Mouse (Mus musculus): ENCODE measurements at regions not wholly inside any gene's neighbourhood (a gene's known extent, or its start where the extent isn't known, plus 50 kb on each side); places are given as distances from the start of the nearest gene placed in this dataset.

DNA sequence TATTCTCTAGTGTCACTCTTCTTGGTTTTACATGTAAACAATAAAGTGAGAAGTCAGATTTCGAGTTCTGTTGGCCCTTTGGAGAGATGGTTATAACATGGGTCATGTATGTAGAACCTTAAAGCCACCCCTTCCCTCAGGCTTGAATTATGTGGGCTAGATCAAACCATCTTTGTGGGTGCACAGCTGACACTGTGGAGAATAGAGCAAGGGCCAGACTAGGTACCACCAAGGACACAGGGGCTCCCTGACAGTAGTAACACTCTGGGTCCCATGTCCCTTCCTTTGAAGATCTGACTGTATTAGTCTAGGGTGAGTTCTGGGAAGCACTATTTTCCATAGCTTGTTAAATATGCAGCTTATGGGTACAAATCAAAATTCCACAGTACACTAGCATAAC is 156.2 kb downstream of the Fam124b start:
- ATAC-seq (ENCODE audit: low read depth): no peak
- H3K4me1 ChIP-seq (replicated peaks): peaks cover 3% of the 10 kb centered on the region; the same call in 1 of the 2 replicates
- no peak overlapping the region for H3K4me2 ChIP-seq
- H3K4me3 ChIP-seq: no peak overlapping the region
- WGBS: 85% methylated on average over 1 of the region's 1 CpGs
- no peaks in the 10 kb centered on the region for H3K36me3 ChIP-seq
- no peak overlapping the region for H3K27ac ChIP-seq (replicated peaks)
- H3K27me3 ChIP-seq: no peaks in the 10 kb centered on the region
- H3K9me3 ChIP-seq: no peaks in the 10 kb centered on the region
- no peak overlapping the region for H3K9ac ChIP-seq

DNA sequence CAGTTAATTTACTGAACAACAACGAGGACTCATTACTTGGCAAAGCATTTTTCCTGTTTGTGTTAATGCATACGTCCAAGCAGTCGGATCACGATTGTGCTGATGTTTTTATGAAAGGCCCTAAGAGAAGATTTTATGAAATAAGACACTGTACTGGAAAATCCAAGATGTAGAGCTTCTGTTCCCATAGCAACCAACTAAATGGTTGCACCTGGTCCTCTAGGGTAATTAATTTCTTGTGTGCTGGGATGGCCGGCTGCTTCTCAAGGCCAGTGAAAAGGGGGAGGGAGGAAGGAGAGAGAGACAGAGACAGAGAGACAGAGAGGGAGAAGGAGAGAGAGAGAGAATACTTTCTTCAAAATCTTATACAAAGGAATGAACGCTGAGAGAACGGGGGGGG is 156.6 kb downstream of the Fam124b start:
- no peaks in the 10 kb centered on the region for H3K9me3 ChIP-seq
- H3K27me3 ChIP-seq: no peaks in the 10 kb centered on the region
- no peak overlapping the region for H3K4me2 ChIP-seq
- ATAC-seq (ENCODE audit: low read depth): no peak
- peaks cover 3% of the 10 kb centered on the region; the same call in 1 of the 2 replicates for H3K4me1 ChIP-seq (replicated peaks)
- H3K9ac ChIP-seq: no peak overlapping the region
- WGBS: 62% methylated on average over 7 of the region's 7 CpGs
- no peaks in the 10 kb centered on the region for H3K36me3 ChIP-seq
- no peak overlapping the region for H3K4me3 ChIP-seq
- H3K27ac ChIP-seq (replicated peaks): no peak overlapping the region

DNA sequence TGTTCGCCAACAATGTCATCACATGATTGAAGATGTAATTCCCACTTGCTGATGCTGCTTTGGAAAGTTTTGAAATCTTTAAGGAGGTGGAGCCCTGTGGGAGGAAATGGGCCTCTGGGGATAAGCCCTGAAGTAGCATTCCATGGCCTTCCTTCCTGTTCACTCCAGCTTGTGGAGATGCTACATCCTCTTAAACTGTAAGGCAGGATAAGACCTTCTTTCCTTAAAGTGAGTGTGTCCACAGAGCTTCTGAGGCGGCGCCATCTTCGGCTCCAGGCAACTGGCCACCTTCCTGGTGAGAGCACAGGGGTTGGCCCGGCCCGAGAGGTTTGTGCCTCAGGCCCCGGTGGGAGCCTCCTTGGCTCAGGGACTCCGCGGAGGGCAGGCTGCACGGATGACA is 173.1 kb downstream of the Fam124b start:
- Histone ChIP-seq H3K36me3 (no peaks in the 10 kb centered on the region), H3K4me3 (no peak overlapping the region), H3K9ac (no peak overlapping the region), H3K27me3 (no peaks in the 10 kb centered on the region), H3K4me1 (replicated peaks) (no peaks in the 10 kb centered on the region), H3K27ac (replicated peaks) (no peak overlapping the region), H3K4me2 (no peak overlapping the region), H3K9me3 (no peaks in the 10 kb centered on the region)
- no peak for ATAC-seq (ENCODE audit: low read depth)
- WGBS: 90% methylated on average over 10 of the region's 10 CpGs

DNA sequence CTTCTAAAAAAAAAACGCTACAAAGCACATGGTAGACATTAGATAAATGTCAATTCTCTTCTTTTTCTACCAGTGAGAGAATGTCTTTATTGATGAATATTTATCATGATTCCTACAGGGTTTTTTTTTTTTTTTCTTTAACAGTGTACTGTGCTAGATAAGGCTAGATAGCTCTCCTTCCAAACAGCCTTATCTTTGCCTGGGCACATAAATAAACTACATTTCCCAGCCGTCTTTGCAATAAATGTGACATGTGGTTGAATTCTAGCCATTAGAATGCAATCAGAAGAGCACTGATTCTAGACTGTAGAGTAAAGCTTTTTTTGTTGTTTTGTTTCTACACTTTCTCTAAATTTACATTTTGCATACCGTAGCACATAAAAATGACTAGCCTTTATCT is 177.9 kb downstream of the Fam124b start:
- Histone ChIP-seq H3K27ac (replicated peaks) (no peak overlapping the region), H3K4me2 (no peak overlapping the region), H3K4me3 (no peak overlapping the region), H3K4me1 (replicated peaks) (no peaks in the 10 kb centered on the region), H3K27me3 (no peaks in the 10 kb centered on the region), H3K9ac (no peak overlapping the region), H3K36me3 (no peaks in the 10 kb centered on the region), H3K9me3 (no peaks in the 10 kb centered on the region)
- 88% methylated on average over 3 of the region's 3 CpGs for WGBS
- no peak for ATAC-seq (ENCODE audit: low read depth)

DNA sequence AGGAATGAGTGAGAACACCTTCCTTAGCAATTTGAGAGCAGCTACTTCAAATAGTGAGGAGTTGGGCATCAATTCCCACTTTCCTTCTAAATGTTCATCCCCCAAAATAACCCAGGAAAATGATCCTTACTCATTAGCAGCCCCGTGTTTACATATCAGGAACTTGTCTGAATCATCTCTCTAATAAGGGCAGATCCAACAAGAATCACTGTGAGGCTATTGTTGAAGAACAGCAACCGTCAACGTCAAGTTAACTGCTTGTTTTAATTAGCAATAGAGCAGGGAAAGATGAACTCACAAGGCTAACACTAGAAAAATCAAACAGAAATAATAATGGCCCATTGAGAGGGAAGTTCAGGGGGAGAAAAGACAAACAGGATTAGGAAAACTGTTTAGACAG is 178.4 kb downstream of the Fam124b start:
- Histone ChIP-seq H3K4me2 (no peak overlapping the region), H3K9me3 (no peaks in the 10 kb centered on the region), H3K4me1 (replicated peaks) (no peaks in the 10 kb centered on the region), H3K27ac (replicated peaks) (no peak overlapping the region), H3K36me3 (no peaks in the 10 kb centered on the region), H3K4me3 (no peak overlapping the region), H3K27me3 (no peaks in the 10 kb centered on the region), H3K9ac (no peak overlapping the region)
- 78% methylated on average over 3 of the region's 3 CpGs for WGBS
- no peak for ATAC-seq (ENCODE audit: low read depth)

DNA sequence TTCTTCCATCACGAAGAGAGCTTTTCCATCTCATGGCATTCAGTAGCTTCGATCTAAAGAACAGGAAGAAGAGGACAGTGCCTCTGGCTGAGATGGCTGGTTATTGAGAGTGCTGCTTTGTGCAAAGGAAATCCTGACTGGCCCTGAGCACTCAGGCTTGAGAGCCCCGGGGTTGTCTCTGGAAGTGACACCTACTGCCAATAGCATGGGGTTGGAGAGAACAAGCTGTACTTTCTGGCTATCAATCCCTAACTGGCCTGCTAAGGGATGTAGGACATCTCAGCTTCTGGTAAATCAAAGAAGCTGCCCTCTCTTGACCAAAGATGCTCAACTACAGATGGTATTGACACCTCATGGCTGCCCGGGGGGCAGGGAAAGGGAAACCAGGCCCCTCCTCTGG is 178.2 kb upstream of the Serpine2 start:
- H3K9ac ChIP-seq: no peak overlapping the region

DNA sequence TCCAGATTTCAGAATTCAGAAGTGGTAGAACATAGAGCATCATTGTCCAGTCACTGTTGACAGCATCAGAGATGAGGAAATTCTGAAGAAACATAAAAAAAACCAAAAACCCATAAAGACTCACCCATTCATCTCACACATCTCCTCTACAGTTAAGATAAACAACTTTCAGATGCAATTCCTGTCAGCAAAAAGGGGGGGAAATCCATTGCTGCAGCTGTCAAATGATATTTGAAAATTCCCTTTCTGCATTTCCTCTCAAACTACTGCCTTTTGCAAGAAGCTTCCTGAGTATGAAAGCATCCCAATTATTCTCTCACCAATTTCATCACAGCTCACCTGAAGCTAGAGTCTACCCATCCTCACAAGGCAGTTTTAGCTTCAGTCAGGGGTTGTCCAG is 177.1 kb upstream of the Serpine2 start:
- no peak overlapping the region for H3K4me3 ChIP-seq
- ATAC-seq (ENCODE audit: low read depth): no peak
- no peak overlapping the region for H3K4me2 ChIP-seq
- H3K27ac ChIP-seq (replicated peaks): no peak overlapping the region
- no peaks in the 10 kb centered on the region for H3K36me3 ChIP-seq
- peaks cover 8% of the 10 kb centered on the region for H3K4me1 ChIP-seq (replicated peaks)
- no peaks in the 10 kb centered on the region for H3K9me3 ChIP-seq
- no peak overlapping the region for H3K9ac ChIP-seq
- H3K27me3 ChIP-seq: no peaks in the 10 kb centered on the region

More for the DNA sequence above, 178.2 kb upstream of the Serpine2 start:
- Histone ChIP-seq H3K9me3 (no peaks in the 10 kb centered on the region), H3K27me3 (no peaks in the 10 kb centered on the region), H3K27ac (replicated peaks) (no peak overlapping the region), H3K4me1 (replicated peaks) (no peaks in the 10 kb centered on the region), H3K4me3 (no peak overlapping the region), H3K36me3 (no peaks in the 10 kb centered on the region), H3K4me2 (no peak overlapping the region)
- ATAC-seq (ENCODE audit: low read depth): no peak
- WGBS: 85% methylated on average over 4 of the region's 4 CpGs

DNA sequence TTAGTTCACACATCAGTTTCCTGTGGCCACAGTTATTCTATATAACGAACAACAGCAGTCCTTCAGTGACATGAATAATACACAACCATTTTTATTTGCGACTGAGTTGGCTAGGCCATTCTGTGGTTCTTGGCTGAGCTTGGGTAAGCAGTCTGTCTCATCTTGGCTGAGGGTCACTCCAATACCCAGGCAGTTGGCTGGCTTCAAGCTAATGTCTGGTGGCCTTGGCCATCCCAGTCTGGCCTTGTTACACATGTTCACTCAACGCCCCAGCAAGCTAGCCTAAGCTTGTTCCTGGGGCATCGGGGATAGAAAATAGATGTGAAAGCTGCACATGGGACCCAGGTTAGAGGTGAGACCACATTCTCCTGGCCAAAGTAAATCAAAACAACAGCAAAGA is 175.5 kb upstream of the Serpine2 start:
- no peak overlapping the region for H3K9ac ChIP-seq
- no peak overlapping the region for H3K4me3 ChIP-seq
- 94% methylated on average over 4 of the region's 4 CpGs for WGBS
- H3K9me3 ChIP-seq: no peaks in the 10 kb centered on the region
- H3K36me3 ChIP-seq: no peaks in the 10 kb centered on the region
- H3K27ac ChIP-seq (replicated peaks): no peak overlapping the region
- no peaks in the 10 kb centered on the region for H3K27me3 ChIP-seq
- ATAC-seq (ENCODE audit: low read depth): no peak
- H3K4me1 ChIP-seq (replicated peaks): peaks cover 18% of the 10 kb centered on the region
- no peak overlapping the region for H3K4me2 ChIP-seq

DNA sequence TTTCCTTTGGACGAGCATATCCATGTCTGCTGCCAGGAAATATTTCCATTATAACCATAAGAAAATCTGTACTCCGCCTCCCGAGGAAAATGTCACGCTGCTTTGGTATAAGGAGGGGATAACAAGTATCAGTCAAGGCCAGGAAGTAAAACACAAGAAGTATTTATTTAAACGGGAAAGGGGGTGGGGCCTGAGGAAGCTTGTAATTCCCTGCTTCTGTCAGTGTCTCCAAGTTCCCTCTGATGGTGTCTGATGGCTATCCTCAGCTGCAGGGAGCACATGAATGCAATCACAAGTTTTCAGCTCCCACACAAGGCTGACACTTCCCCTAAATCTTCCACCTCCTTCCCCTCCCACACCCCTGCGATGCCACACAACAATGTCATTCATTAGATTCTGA is 172.5 kb upstream of the Serpine2 start:
- H3K4me2 ChIP-seq: no peak overlapping the region
- H3K9me3 ChIP-seq: no peaks in the 10 kb centered on the region
- peak; percentile 59 for ATAC-seq (ENCODE audit: low read depth)
- WGBS: 35% methylated on average over 6 of the region's 6 CpGs
- H3K4me3 ChIP-seq: no peak overlapping the region
- no peaks in the 10 kb centered on the region for H3K36me3 ChIP-seq
- H3K9ac ChIP-seq: no peak overlapping the region
- H3K27ac ChIP-seq (replicated peaks): peak overlapping the region; percentile 66
- no peaks in the 10 kb centered on the region for H3K27me3 ChIP-seq
- H3K4me1 ChIP-seq (replicated peaks): peaks cover 23% of the 10 kb centered on the region

DNA sequence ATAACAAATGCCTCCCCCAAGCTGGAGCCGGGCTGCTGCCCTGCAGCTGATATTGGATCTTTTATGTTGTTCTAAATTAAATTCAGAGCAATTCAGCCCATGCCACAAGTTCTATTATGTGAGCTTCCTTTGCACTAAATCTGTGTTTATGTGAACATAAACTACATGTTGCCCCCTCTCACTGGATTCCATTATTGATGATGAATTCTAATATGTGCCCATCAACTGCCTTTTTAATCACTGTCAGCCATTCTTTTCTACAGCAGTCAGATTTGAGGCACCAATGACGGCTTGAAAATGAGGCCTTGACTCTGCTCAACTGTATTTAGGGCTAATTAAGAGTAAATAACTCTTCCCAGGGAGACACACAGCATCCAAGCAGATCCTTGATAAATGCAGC is 172.1 kb upstream of the Serpine2 start:
- Histone ChIP-seq H3K27ac (replicated peaks) (peak overlapping the region; percentile 66), H3K4me2 (no peak overlapping the region), H3K27me3 (no peaks in the 10 kb centered on the region), H3K4me3 (no peak overlapping the region), H3K9ac (no peak overlapping the region), H3K9me3 (no peaks in the 10 kb centered on the region), H3K36me3 (no peaks in the 10 kb centered on the region), H3K4me1 (replicated peaks) (peaks cover 23% of the 10 kb centered on the region)
- peak; percentile 72 for ATAC-seq (ENCODE audit: low read depth)
- 18% methylated on average over 2 of the region's 2 CpGs for WGBS

DNA sequence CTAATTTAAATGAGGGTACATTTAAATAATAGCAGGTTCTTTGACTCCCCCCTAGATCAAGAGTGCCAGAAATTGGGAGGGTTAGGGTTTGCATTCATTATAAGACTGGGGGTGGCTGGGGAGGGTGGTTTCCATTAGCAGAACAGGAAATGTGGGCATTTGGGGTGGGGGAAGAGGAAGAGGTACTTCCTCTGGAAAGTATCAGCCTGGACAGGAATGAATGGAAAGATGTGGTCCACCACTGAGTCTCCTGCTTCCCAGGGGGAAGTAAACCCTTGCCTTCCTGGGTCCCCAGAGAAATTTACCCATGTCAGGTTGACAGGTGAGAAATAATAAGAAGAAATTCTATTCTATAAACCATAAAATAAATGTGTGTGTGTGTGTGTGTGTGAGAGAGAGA is 171.5 kb upstream of the Serpine2 start:
- no peak overlapping the region for H3K4me2 ChIP-seq
- H3K9me3 ChIP-seq: no peaks in the 10 kb centered on the region
- no peak overlapping the region for H3K4me3 ChIP-seq
- peak overlapping the region; percentile 66 for H3K27ac ChIP-seq (replicated peaks)
- no peaks in the 10 kb centered on the region for H3K27me3 ChIP-seq
- H3K36me3 ChIP-seq: no peaks in the 10 kb centered on the region
- H3K9ac ChIP-seq: no peak overlapping the region
- no peak for ATAC-seq (ENCODE audit: low read depth)
- peaks cover 23% of the 10 kb centered on the region for H3K4me1 ChIP-seq (replicated peaks)

DNA sequence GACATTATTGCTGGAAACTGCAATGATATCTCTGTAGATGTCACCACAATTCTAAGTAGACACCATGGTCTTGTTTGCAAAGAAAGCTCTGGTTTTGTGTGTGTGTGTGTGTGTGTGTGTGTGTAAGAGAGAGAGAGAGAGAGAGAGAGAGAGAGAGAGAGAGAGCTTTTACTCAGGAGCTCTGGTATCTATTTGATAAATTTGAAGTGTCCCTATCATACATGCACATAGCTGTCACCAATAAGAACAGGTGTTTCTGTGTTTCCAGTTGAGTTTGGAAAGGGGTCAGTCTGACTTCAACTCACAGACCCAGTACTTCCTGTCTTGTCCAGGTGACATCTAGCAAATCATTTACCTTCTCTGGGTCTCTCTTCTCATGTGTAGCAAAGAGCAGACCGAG is 169.7 kb upstream of the Serpine2 start:
- no peak overlapping the region for H3K4me2 ChIP-seq
- no peak for ATAC-seq (ENCODE audit: low read depth)
- peaks cover 23% of the 10 kb centered on the region for H3K4me1 ChIP-seq (replicated peaks)
- no peaks in the 10 kb centered on the region for H3K36me3 ChIP-seq
- no peaks in the 10 kb centered on the region for H3K9me3 ChIP-seq
- H3K4me3 ChIP-seq: no peak overlapping the region
- 88% methylated on average over 1 of the region's 1 CpGs for WGBS
- H3K27me3 ChIP-seq: no peaks in the 10 kb centered on the region
- H3K9ac ChIP-seq: no peak overlapping the region
- 0 out of 2 replicates have a peak overlapping the region, but pooled peaks have one; percentile 9 for H3K27ac ChIP-seq (replicated peaks)

DNA sequence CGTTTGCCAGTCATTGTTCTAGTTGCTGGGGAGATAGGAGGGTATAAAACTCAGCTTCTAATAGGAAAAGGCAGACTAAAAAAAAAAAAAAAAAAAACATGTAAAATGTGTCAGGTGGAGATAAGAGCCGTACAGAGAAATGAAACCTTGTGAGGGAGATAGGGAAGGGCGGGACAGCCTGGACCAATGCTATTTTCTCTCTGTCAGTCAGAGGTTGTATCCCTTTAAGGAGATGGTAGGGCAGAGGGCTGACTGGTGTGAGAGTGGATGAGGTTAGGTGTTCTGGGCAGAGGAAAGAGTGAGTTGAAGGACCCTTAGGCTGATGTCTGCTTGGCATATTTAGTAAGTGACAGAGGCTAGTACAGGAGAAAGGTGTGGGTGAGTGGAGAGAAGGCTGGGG is 169.2 kb upstream of the Serpine2 start:
- no peak for ATAC-seq (ENCODE audit: low read depth)
- Histone ChIP-seq H3K9me3 (no peaks in the 10 kb centered on the region), H3K4me1 (replicated peaks) (peaks cover 23% of the 10 kb centered on the region), H3K27ac (replicated peaks) (no peak overlapping the region), H3K4me2 (no peak overlapping the region), H3K4me3 (no peak overlapping the region), H3K36me3 (no peaks in the 10 kb centered on the region), H3K9ac (no peak overlapping the region), H3K27me3 (no peaks in the 10 kb centered on the region)
- WGBS: 81% methylated on average over 3 of the region's 3 CpGs
